ENCODE assay signal across 8 mouse cellular contexts in the genomic region with DNA sequence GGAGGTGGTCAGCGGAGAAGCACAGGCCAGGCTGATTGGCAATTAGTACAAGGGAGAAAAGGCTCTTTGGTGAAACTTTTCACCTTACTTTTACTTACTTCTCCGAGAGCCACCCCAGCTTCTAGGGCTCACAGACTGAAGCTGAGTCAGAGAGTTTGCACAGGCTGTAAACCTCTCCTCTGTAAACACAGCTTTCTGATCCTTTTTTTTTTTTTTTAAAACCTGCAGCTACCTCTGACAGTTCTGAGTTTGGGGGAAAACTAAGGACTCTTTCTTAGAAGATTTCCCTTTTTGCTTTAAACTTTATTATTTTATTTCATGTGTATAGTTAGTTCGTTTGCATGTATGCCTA. TPM values are rescaled to one million over a fixed set of nuclear protein-coding genes. Genes with fewer than 3 reads are reported as not detected.
A peak's percentile ranks its signal among the peaks of the same experiment; 100 is the strongest.
DNase-seq lines count a peak whose midpoint lies in the region; ATAC-seq and TF ChIP-seq lines count a peak whose summit lies in the region.

No protein-coding gene starts in this region.

- H3K9ac ChIP-seq in liver, embryonic 12.5 days, result no peak overlapping the region

- no peak for DNase-seq in gastrocnemius, adult 2 months
- DNase-seq in gastrocnemius, postnatal 10 days, result no peak
- DNase-seq in thymus, adult 2 months, result no peak
- DNase-seq in thymus, postnatal 25 days, result no peak
- DNase-seq in thymus, postnatal 14 days, result no peak
- DNase-seq in layer of hippocampus, adult 9-10 months (ENCODE audit: low spot score), result no peak
- DNase-seq in cerebellum, adult 8-10 months, result no peak

- WGBS in thymus, adult 2 months, result 67% methylated on average over 3 of the region's 3 CpGs
- 24% methylated on average over 3 of the region's 3 CpGs for WGBS in liver, embryonic 12.5 days (ENCODE audit: insufficient replicate concordance)

- H3K27me3 ChIP-seq in thymus, adult 2 months (ENCODE audit: control insufficient read depth, insufficient read depth, low read length), result no peaks in the 10 kb centered on the region
- H3K27me3 ChIP-seq in liver, embryonic 12.5 days (replicated peaks), result peaks cover 43% of the 10 kb centered on the region

- peaks cover 9% of the 10 kb centered on the region for H3K4me1 ChIP-seq in thymus, adult 2 months (replicated peaks; ENCODE audit: control insufficient read depth, insufficient read depth, low read length)
- H3K4me1 ChIP-seq in liver, embryonic 12.5 days, result 0 out of 2 replicates have a peak, but pooled peaks cover 6% of the 10 kb centered on the region

- peak overlapping the region; percentile 92 for H3K4me3 ChIP-seq in gastrocnemius, adult 2 months
- H3K4me3 ChIP-seq in thymus, adult 2 months (ENCODE audit: control insufficient read depth, insufficient read depth, low read length), result peak overlapping the region; percentile 80
- H3K4me3 ChIP-seq in liver, embryonic 12.5 days, result peak overlapping the region; percentile 45

- no peak for ATAC-seq in liver, embryonic 12.5 days

- no peak for TF ChIP-seq CTCF in gastrocnemius, adult 2 months (IDR thresholded peaks at IDR 0.05)
- TF ChIP-seq CTCF in thymus, adult 2 months (IDR thresholded peaks at IDR 0.05; ENCODE audit: borderline replicate concordance, control insufficient read depth, extremely low read depth, insufficient read depth, low read length, poor library complexity), result no peak

- TF ChIP-seq POLR2A in thymus, adult 2 months (IDR thresholded peaks at IDR 0.05; ENCODE audit: control insufficient read depth, extremely low read depth, insufficient read depth, low read length, poor library complexity), result no peak

- H3K27ac ChIP-seq in gastrocnemius, adult 2 months, result peak overlapping the region; percentile 94
- no peak overlapping the region for H3K27ac ChIP-seq in thymus, adult 2 months (ENCODE audit: control insufficient read depth, insufficient read depth, low read length)
- no peak overlapping the region for H3K27ac ChIP-seq in liver, embryonic 12.5 days

- intact Hi-C loops in gastrocnemius, adult 2 months (cut with DNase I), result no loop called here

- H3K4me2 ChIP-seq in liver, embryonic 12.5 days, result peak overlapping the region; percentile 74

- H3K9me3 ChIP-seq in liver, embryonic 12.5 days (replicated peaks), result no peaks in the 10 kb centered on the region

- no peaks in the 10 kb centered on the region for H3K36me3 ChIP-seq in thymus, adult 2 months (ENCODE audit: control insufficient read depth, insufficient read depth, low read length)
- no peaks in the 10 kb centered on the region for H3K36me3 ChIP-seq in liver, embryonic 12.5 days

RNA-seq across cellular contexts. Expression of a gene that starts 0.7 kb away (rescaled TPM):
- total RNA-seq in gastrocnemius, adult 2 months (2021), result 10 to 100 TPM; 30.5 to 30.9 TPM
- total RNA-seq in gastrocnemius, postnatal 10 days (2021), result 10 to 100 TPM; 10.4 to 11.2 TPM
- polyA plus RNA-seq in thymus, adult 2 months (2012; rRNA removed), result 12.2 and 15.2 TPM in 2 replicates
- 2.8 and 3.9 TPM in 2 replicates for polyA plus RNA-seq in liver, embryonic 12.5 days (2016; fragmentation: Nextera tagmentation; extraction: Ambion mirVana)

RNA-seq across cellular contexts. Expression of a gene that starts 27.5 kb away (rescaled TPM):
- 10 to 100 TPM; 14.5 to 20.6 TPM for total RNA-seq in gastrocnemius, adult 2 months (2021)
- total RNA-seq in gastrocnemius, postnatal 10 days (2021), result 10 to 100 TPM; 19.0 to 20.9 TPM
- 38.3 and 40.5 TPM in 2 replicates for polyA plus RNA-seq in thymus, adult 2 months (2012; rRNA removed)
- 23.2 and 24.2 TPM in 2 replicates for polyA plus RNA-seq in liver, embryonic 12.5 days (2016; fragmentation: Nextera tagmentation; extraction: Ambion mirVana)
